Mouse (Mus musculus): ENCODE data around the gene Cenpj.

- no peak for TF ChIP-seq CTCF (IDR thresholded peaks at IDR 0.05; ENCODE audit: control insufficient read depth, insufficient read depth, low read length)
- TF ChIP-seq POLR2A (IDR thresholded peaks at IDR 0.05; ENCODE audit: borderline replicate concordance, control insufficient read depth, low read depth, low read length): no peak
Observed at GRCm38 (mm10) chr14:56592191-56592590, 17.0 kb upstream of the Cenpj start.
